Comparison of ENCODE assay signal across 8 mouse cellular contexts in the genomic region with DNA sequence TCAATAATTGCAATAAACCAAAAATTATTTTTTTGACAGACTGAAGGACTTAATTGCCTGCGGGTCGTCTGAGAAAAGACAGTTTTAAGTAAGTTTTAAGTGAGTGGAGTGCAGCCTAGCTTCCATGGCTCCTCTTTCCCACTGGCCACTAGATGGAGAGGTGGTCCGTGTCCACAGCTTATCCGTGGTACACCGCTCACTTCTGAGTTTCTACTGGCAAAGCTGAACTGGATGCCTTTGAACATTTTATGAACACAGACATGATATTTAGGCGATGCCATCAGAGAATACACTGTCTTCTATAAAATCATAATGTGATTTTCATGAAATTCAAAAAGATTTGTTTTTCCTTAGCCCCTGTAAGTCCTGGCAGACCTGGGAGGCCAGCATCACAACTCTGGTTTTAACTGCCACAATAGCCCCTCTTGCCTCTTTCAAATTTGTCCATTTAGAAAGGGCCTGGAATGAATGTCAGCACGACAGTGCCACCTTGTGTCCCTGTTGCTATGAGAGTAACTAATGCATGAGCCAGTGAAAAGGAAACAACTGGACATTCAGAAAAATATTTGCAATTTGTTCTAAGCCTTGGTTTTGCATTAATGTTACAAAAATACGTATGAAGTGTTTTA. TPM values are rescaled to one million over a fixed set of nuclear protein-coding genes. Genes with fewer than 3 reads are reported as not detected.
DNase-seq lines count a peak whose midpoint lies in the region; ATAC-seq lines count a peak whose summit lies in the region.

No protein-coding gene starts in this region.

- no peak for ATAC-seq in liver, embryonic 11.5 days (replicated peaks; ENCODE audit: low FRiP score)
- ATAC-seq in hindbrain, embryonic 12.5 days (ENCODE audit: low FRiP score): peak; percentile 64; the same call in 1 of the 2 replicates

- 54% methylated on average over 8 of the region's 8 CpGs for WGBS in liver, embryonic 11.5 days
- 53% methylated on average over 8 of the region's 8 CpGs for WGBS in hindbrain, embryonic 12.5 days

- no peaks in the 10 kb centered on the region for H3K9me3 ChIP-seq in liver, embryonic 11.5 days (ENCODE audit: control insufficient read depth, low read length)
- H3K9me3 ChIP-seq in hindbrain, embryonic 12.5 days (replicated peaks): no peaks in the 10 kb centered on the region

- H3K4me3 ChIP-seq in liver, embryonic 11.5 days (ENCODE audit: low read depth, low read length): no peak overlapping the region
- no peak overlapping the region for H3K4me3 ChIP-seq in hindbrain, embryonic 12.5 days

- H3K9ac ChIP-seq in liver, embryonic 11.5 days (ENCODE audit: low read depth, low read length): no peak overlapping the region
- no peak overlapping the region for H3K9ac ChIP-seq in hindbrain, embryonic 12.5 days

- H3K27ac ChIP-seq in liver, embryonic 11.5 days (ENCODE audit: low read depth, low read length): no peak overlapping the region
- no peak overlapping the region for H3K27ac ChIP-seq in hindbrain, embryonic 12.5 days

- no peak overlapping the region for H3K4me2 ChIP-seq in liver, embryonic 11.5 days
- H3K4me2 ChIP-seq in hindbrain, embryonic 12.5 days (replicated peaks): no peak overlapping the region

- no peaks in the 10 kb centered on the region for H3K27me3 ChIP-seq in liver, embryonic 11.5 days (replicated peaks; ENCODE audit: control insufficient read depth, insufficient read depth, low read length)
- no peaks in the 10 kb centered on the region for H3K27me3 ChIP-seq in hindbrain, embryonic 12.5 days

- H3K36me3 ChIP-seq in liver, embryonic 11.5 days (ENCODE audit: control insufficient read depth, insufficient read depth, low read length): no peaks in the 10 kb centered on the region
- H3K36me3 ChIP-seq in hindbrain, embryonic 12.5 days: no peaks in the 10 kb centered on the region

- H3K4me1 ChIP-seq in liver, embryonic 11.5 days (replicated peaks; ENCODE audit: control insufficient read depth, insufficient read depth, low read length): peaks cover 4% of the 10 kb centered on the region; the same call in 1 of the 2 replicates
- H3K4me1 ChIP-seq in hindbrain, embryonic 12.5 days: 0 out of 2 replicates have a peak, but pooled peaks cover 4% of the 10 kb centered on the region

- peak; percentile 15 for DNase-seq in liver
- DNase-seq in liver, embryonic 11.5 days (ENCODE audit: low spot score): no peak
- peak; percentile 65 for DNase-seq in adrenal gland, adult 2 months
- DNase-seq in embryo, embryonic 11.5 days (ENCODE audit: low read depth, low spot score): peak; percentile 46
- peak; percentile 77 for DNase-seq in layer of hippocampus, adult 9-11 months
- DNase-seq in lung, postnatal 25 days (ENCODE audit: low spot score): peak; percentile 70
- peak; percentile 67 to 78 for DNase-seq in right cerebral cortex, postnatal 10 days (ENCODE audit: low spot score in 2 of 2)

RNA-seq across cellular contexts. Expression of a gene that starts 38.9 kb away (rescaled TPM):
- 6.6 and 7.6 TPM in 2 replicates for polyA plus RNA-seq in liver, embryonic 11.5 days (2014; fragmentation: Nextera tagmentation; extraction: Ambion mirVana)
- total RNA-seq in adrenal gland, adult 2 months (2021): 100 to 1,000 TPM; 113 to 128 TPM
- polyA plus RNA-seq in adrenal gland, adult 2 months (2012; rRNA removed): 52.1 and 52.9 TPM in 2 replicates
- polyA plus RNA-seq in hindbrain, embryonic 12.5 days (2016; fragmentation: Nextera tagmentation; extraction: Ambion mirVana): 62.9 and 64.6 TPM in 2 replicates
